Mouse (Mus musculus) stomach, postnatal 0 days (tissue): Measurements from ENCODE around the gene 7530416G11Rik. TPM values are rescaled to one million over a fixed set of nuclear protein-coding genes. Genes with fewer than 3 reads are reported as not detected.
A peak's percentile ranks its signal among the peaks of the same experiment; 100 is the strongest.

Experiments used
- ATAC-seq: fragments of 200-750 bp; cut with Nextera tagmentation; 2 replicates; pipeline ENCODE4 v1.8.0; 2017; ENCODE audit not compliant: low FRiP score, low TSS enrichment
- DNase-seq: peaks from one replicate; pipeline ENCODE4 v3.0.0-alpha.2; 2016; ENCODE audit warnings: low spot score
- H3K27ac ChIP-seq: fragments of 300-500 bp; sonication (generic); replicated peaks from 2 replicates; pipeline ENCODE4 v1.5.1; 2014; ENCODE audit warnings: mild to moderate bottlenecking, control low read depth
- H3K27me3 ChIP-seq: fragments of 300-500 bp; sonication (generic); 2 replicates; pipeline ENCODE4 v1.6.1; 2014; ENCODE audit warnings: low read length; ENCODE audit not compliant: control insufficient read depth, insufficient read depth
- H3K36me3 ChIP-seq: fragments of 300-500 bp; sonication (generic); 2 replicates; pipeline ENCODE4 v1.6.1; 2014; ENCODE audit warnings: low read length, mixed read lengths; ENCODE audit not compliant: control insufficient read depth, insufficient read depth
- H3K4me1 ChIP-seq: fragments of 300-500 bp; sonication (generic); replicated peaks from 2 replicates; pipeline ENCODE4 v1.6.1; 2014; ENCODE audit warnings: antibody characterized with exemption; ENCODE audit not compliant: control insufficient read depth, insufficient read depth
- H3K4me2 ChIP-seq: fragments of 300-500 bp; sonication (generic); replicated peaks from 2 replicates; pipeline ENCODE4 v1.6.1; 2014; ENCODE audit warnings: low read depth, mild to moderate bottlenecking, control low read depth, moderate library complexity
- H3K4me3 ChIP-seq: fragments of 300-500 bp; sonication (generic); 2 replicates; pipeline ENCODE4 v1.5.1; 2014; ENCODE audit warnings: low read depth, low read length, control low read depth
- H3K9ac ChIP-seq: fragments of 300-500 bp; sonication (generic); 2 replicates; pipeline ENCODE4 v1.6.1; 2014; ENCODE audit warnings: mild to moderate bottlenecking, low read length, control low read depth, mixed read lengths
- H3K9me3 ChIP-seq: fragments of 300-500 bp; sonication (generic); 2 replicates; pipeline ENCODE4 v1.6.1; 2016; ENCODE audit warnings: low read length; ENCODE audit not compliant: control insufficient read depth
- CTCF ChIP-seq: IDR thresholded peaks from 2 replicates; pipeline ENCODE4 v1.5.1; 2016; ENCODE audit warnings: antibody characterized with exemption, low read depth, mild to moderate bottlenecking, moderate library complexity
- EP300 ChIP-seq: optimal IDR thresholded peaks from 2 replicates; pipeline ENCODE3; 2016; ENCODE audit warnings: antibody characterized with exemption
- WGBS: fragments of 180-500 bp; shearing (Covaris S2); extraction: QIAGEN DNeasy Blood & Tissue Kit; methylation state at CpG from one replicate; pipeline ENCODE4 v1.1.7; 2014; 5-methylcytosine and 5-hydroxymethylcytosine counted together
- polyA plus RNA-seq: library from polyadenylated mRNA; unstranded; fragments of >200 nt; fragmentation: Nextera tagmentation; extraction: Ambion mirVana; gene quantifications from 2 replicates; pipeline ENCODE4 v1.2.1, GENCODE M21; 2015

The 7530416G11Rik gene
- polyA plus RNA-seq, 1 experiment from 2014 or later = not detected

DNA sequence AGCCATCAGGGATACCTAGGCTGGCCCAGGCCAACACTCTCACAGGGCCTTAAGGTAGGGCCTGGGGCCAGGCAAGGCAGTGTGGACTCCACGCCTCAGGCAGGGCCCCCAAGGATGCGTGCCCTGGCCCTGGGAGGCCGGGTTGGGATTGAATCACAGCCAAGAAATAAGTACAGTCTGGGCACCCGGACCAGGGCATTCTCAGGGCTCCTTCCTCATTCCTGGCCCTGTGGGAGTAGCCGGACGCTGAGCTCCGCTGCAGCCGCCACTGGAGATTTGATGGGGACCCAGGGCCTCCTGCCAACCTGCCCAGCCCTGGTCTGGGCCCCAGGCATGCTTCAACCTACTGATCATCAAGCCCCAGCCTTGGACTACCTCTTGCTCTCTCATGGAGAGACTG lies 31.2 kb upstream of the 7530416G11Rik start:
- Histone ChIP-seq H3K36me3 (no peaks in the 10 kb centered on the region), H3K9me3 (no peaks in the 10 kb centered on the region), H3K27me3 (no peaks in the 10 kb centered on the region), H3K4me2 (no peak overlapping the region), H3K9ac (no peak overlapping the region), H3K27ac (no peak overlapping the region), H3K4me3 (no peak overlapping the region), H3K4me1 (no peaks in the 10 kb centered on the region)
- 46% methylated on average over 8 of the region's 8 CpGs for WGBS
- ATAC-seq (peak; percentile 51), DNase-seq (peak; percentile 60)
- TF ChIP-seq CTCF = no peak
- TF ChIP-seq EP300 = no peak

- ATAC-seq (no peak), DNase-seq (no peak)
- Histone ChIP-seq H3K4me1 (no peaks in the 10 kb centered on the region), H3K4me3 (no peak overlapping the region), H3K9me3 (no peaks in the 10 kb centered on the region), H3K27me3 (no peaks in the 10 kb centered on the region), H3K27ac (no peak overlapping the region), H3K9ac (no peak overlapping the region), H3K36me3 (no peaks in the 10 kb centered on the region), H3K4me2 (no peak overlapping the region)
- WGBS = 66% methylated on average over 3 of the region's 3 CpGs
- no peak for TF ChIP-seq EP300
- peak; percentile 35; the same call in 1 of the 2 replicates for TF ChIP-seq CTCF
Observed at GRCm38 (mm10) chr15:85532063-85532462, 29.0 kb upstream of the 7530416G11Rik start.

GRCm38 (mm10) chr15:85529911-85530310 lies 26.9 kb upstream of the 7530416G11Rik start:
- 53% methylated on average over 3 of the region's 3 CpGs for WGBS
- Histone ChIP-seq H3K27me3 (no peaks in the 10 kb centered on the region), H3K36me3 (no peaks in the 10 kb centered on the region), H3K9me3 (no peaks in the 10 kb centered on the region), H3K4me1 (no peaks in the 10 kb centered on the region), H3K27ac (no peak overlapping the region), H3K4me3 (no peak overlapping the region), H3K4me2 (no peak overlapping the region), H3K9ac (no peak overlapping the region)
- DNase-seq = no peak
- TF ChIP-seq EP300 (no peak), CTCF (no peak)
- no peak for ATAC-seq

DNA sequence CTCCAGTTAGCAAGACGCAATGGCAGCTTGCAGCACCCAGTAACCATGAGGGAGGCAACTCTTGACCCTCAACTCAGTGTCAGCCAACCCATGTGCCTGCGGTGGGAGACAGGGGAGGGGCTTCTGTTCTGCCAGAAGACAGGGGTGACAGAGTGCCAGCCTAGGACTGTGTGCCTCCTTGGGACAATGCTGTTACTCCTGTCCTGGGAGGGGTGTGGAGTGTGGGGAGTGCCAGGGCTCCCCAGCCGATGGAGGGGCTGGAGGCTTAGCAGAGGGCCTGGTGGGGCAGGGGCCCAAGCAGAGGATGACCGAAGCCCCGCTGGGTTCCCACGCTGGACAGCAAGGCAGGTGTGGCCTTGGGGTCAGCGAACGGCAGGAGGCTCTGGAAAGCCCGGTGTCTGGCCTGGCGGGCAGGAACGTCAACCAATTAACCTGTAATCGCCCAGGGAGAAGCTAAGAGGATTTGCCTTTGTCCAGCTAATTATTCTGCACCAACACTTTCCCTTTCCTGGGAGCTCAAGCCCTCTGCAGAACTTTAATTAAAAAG lies 21.4 kb upstream of the 7530416G11Rik start:
- Histone ChIP-seq H3K4me3 (no peak overlapping the region), H3K9me3 (no peaks in the 10 kb centered on the region), H3K27ac (no peak overlapping the region), H3K27me3 (no peaks in the 10 kb centered on the region), H3K36me3 (no peaks in the 10 kb centered on the region), H3K4me2 (no peak overlapping the region), H3K9ac (no peak overlapping the region), H3K4me1 (peaks cover 2% of the 10 kb centered on the region; the same call in 1 of the 2 replicates)
- WGBS = 54% methylated on average over 12 of the region's 12 CpGs
- TF ChIP-seq CTCF (no peak), EP300 (no peak)
- ATAC-seq (no peak), DNase-seq (no peak)

GRCm38 (mm10) chr15:85523173-85523991 lies 20.4 kb upstream of the 7530416G11Rik start:
- 0 out of 2 replicates have a peak overlapping the region, but pooled peaks have one; percentile 18 for H3K9ac ChIP-seq
- H3K27ac ChIP-seq = no peak overlapping the region
- H3K36me3 ChIP-seq = no peaks in the 10 kb centered on the region
- H3K4me3 ChIP-seq = peak overlapping the region; percentile 1; the same call in 1 of the 2 replicates
- H3K4me2 ChIP-seq = peak overlapping the region; percentile 39
- peak; percentile 41 for TF ChIP-seq CTCF
- no peak for TF ChIP-seq EP300
- ATAC-seq (peak; percentile 75), DNase-seq (peak; percentile 69)
- 7% methylated on average over 14 of the region's 14 CpGs for WGBS
- H3K27me3 ChIP-seq = no peaks in the 10 kb centered on the region
- H3K9me3 ChIP-seq = no peaks in the 10 kb centered on the region
- H3K4me1 ChIP-seq = peaks cover 2% of the 10 kb centered on the region; the same call in 1 of the 2 replicates

GRCm38 (mm10) chr15:85519438-85519837 lies 16.4 kb upstream of the 7530416G11Rik start:
- DNase-seq = no peak
- H3K36me3 ChIP-seq = no peaks in the 10 kb centered on the region

More at GRCm38 (mm10) chr15:85519438-85519837, 16.4 kb upstream of the 7530416G11Rik start:
- H3K9me3 ChIP-seq = no peaks in the 10 kb centered on the region
- no peak overlapping the region for H3K27ac ChIP-seq
- no peak overlapping the region for H3K9ac ChIP-seq
- WGBS = 47% methylated on average over 4 of the region's 4 CpGs
- H3K27me3 ChIP-seq = no peaks in the 10 kb centered on the region
- TF ChIP-seq EP300 = no peak
- no peak for TF ChIP-seq CTCF
- no peak overlapping the region for H3K4me3 ChIP-seq
- peaks cover 2% of the 10 kb centered on the region; the same call in 1 of the 2 replicates for H3K4me1 ChIP-seq
- no peak for ATAC-seq
- H3K4me2 ChIP-seq = no peak overlapping the region
